Mouse (Mus musculus) neural tube, embryonic 11.5 days (tissue): ENCODE results near the gene Plxdc1. TPM values are rescaled to one million over a fixed set of nuclear protein-coding genes. Genes with fewer than 3 reads are reported as not detected.
A peak's percentile ranks its signal among the peaks of the same experiment; 100 is the strongest.

Experiments used
- ATAC-seq: fragments of 200-750 bp; cut with Nextera tagmentation; 2 replicates; pipeline ENCODE4 v1.8.0; 2017; ENCODE audit warnings: moderate number of reproducible peaks, mild to moderate bottlenecking, moderate TSS enrichment, moderate library complexity; ENCODE audit not compliant: insufficient read depth, low FRiP score, low TSS enrichment
- DNase-seq: peaks from one replicate; pipeline ENCODE4 v3.0.0-alpha.2; 2015; ENCODE audit warnings: low spot score
- H3K27ac ChIP-seq: fragments of 300-500 bp; sonication (generic); 2 replicates; pipeline ENCODE4 v1.5.1; 2014; ENCODE audit warnings: low read depth, mild to moderate bottlenecking, low read length
- H3K27me3 ChIP-seq: fragments of 300-500 bp; sonication (generic); 2 replicates; pipeline ENCODE4 v1.6.1; 2014; ENCODE audit warnings: mild to moderate bottlenecking, low read length, mixed read lengths; ENCODE audit not compliant: control insufficient read depth, insufficient read depth
- H3K36me3 ChIP-seq: fragments of 300-500 bp; sonication (generic); 2 replicates; pipeline ENCODE4 v1.6.1; 2014; ENCODE audit warnings: mild to moderate bottlenecking, low read length, moderate library complexity, mixed read lengths; ENCODE audit not compliant: control insufficient read depth, insufficient read depth
- H3K4me1 ChIP-seq: fragments of 300-500 bp; sonication (generic); 2 replicates; pipeline ENCODE4 v1.6.1; 2014; ENCODE audit warnings: low read length, mixed read lengths; ENCODE audit not compliant: control insufficient read depth, insufficient read depth
- H3K4me2 ChIP-seq: fragments of 300-500 bp; sonication (generic); 2 replicates; pipeline ENCODE4 v1.6.1; 2014; ENCODE audit warnings: low read depth, mild to moderate bottlenecking, moderate library complexity
- H3K4me3 ChIP-seq: fragments of 300-500 bp; sonication (generic); 2 replicates; pipeline ENCODE4 v1.5.1; 2014; ENCODE audit warnings: low read depth, low read length
- H3K9ac ChIP-seq: fragments of 300-500 bp; sonication (generic); 2 replicates; pipeline ENCODE4 v1.6.1; 2014; ENCODE audit warnings: mild to moderate bottlenecking, low read length
- H3K9me3 ChIP-seq: fragments of 300-500 bp; sonication (generic); 2 replicates; pipeline ENCODE4 v1.6.1; 2016; ENCODE audit warnings: low read length; ENCODE audit not compliant: control insufficient read depth
- WGBS: fragments of 180-500 bp; shearing (Covaris S2); extraction: QIAGEN DNeasy Blood & Tissue Kit; methylation state at CpG from one replicate; pipeline ENCODE4 v1.1.7; 2014; 5-methylcytosine and 5-hydroxymethylcytosine counted together
- polyA plus RNA-seq: library from polyadenylated mRNA; unstranded; fragments of >200 nt; fragmentation: Nextera tagmentation; extraction: Ambion mirVana; gene quantifications from 2 replicates; pipeline ENCODE4 v1.2.1, GENCODE M21; 2014

The Plxdc1 gene
- polyA plus RNA-seq, 1 experiment from 2014 or later = not detected

DNA sequence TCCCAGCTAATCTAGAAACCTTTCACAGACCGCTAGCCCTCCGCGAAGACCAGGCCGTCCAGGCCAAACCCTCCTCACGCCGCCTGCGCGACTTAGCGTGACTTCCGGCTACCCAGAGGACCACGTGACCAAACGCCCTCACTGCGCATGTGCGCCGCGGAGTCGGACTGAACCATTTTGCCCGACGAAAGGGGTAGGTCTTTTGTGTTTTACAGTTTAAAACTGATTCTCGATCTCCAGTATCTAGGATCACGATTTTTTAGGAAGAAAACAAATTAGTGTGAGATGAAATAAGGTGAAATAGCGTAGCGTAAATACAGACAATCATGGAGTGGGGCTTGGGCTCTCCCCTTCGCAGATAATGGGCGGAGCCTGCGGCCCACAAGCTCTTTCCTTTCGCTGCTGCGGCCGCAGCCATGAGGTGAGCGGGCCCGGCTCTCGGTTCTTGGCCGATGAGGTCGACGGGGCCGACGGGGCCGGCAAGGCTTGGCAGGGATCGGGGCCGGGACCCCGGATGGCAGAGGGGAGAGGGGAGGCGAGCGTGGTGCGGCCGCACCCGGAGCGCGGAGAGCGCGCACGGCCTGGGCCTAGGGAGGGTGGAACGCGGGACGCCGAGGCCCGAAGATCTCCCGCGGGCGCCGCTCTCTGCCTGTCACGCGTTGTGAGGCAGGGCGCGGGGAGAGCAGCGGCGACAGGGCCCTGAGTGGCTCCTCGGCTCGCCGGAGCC is 40.5 kb upstream of the Plxdc1 start, which contains the start of gene Rpl19:
Rpl19 (plus strand) TSS at position 141 of the 727 bp plus-strand sequence.
- Histone ChIP-seq H3K4me1 (peaks cover 13% of the 10 kb centered on the region), H3K9ac (peak within 1 kb of the TSS; percentile 99), H3K4me3 (peak within 1 kb of the TSS; percentile 99), H3K4me2 (peak within 1 kb of the TSS; percentile 91), H3K36me3 (peaks cover 15% of the 10 kb centered on the region), H3K27ac (peak within 1 kb of the TSS; percentile 80), H3K27me3 (no peaks in the 10 kb centered on the region), H3K9me3 (no peaks in the 10 kb centered on the region)
- WGBS = under 1% methylated on average over 69 of the region's 69 CpGs
- DNase-seq (peak; percentile 92), ATAC-seq (peak; percentile 48)

DNA sequence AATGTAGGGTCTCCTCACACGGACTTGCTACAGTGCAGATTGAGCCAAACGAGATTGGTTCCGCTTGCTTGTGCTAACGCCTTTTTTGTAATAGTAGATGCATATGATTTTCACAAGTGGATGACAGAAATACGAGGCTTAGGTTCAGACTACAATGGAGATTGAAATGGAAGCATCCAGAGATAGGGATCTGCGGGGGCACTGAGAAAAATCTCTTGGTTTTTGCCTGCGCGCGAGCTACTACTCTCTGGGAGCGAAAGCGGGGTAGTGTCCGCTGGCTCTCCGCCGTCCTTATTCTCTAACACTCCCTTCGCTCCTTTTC is 40.0 kb upstream of the Plxdc1 start:
- Histone ChIP-seq H3K9me3 (no peaks in the 10 kb centered on the region), H3K27ac (peak overlapping the region; percentile 80), H3K36me3 (peaks cover 15% of the 10 kb centered on the region), H3K4me2 (peak overlapping the region; percentile 91), H3K9ac (peak overlapping the region; percentile 99), H3K4me1 (peaks cover 17% of the 10 kb centered on the region), H3K4me3 (peak overlapping the region; percentile 99), H3K27me3 (no peaks in the 10 kb centered on the region)
- 8% methylated on average over 15 of the region's 15 CpGs for WGBS
- DNase-seq (no peak), ATAC-seq (no peak)

DNA sequence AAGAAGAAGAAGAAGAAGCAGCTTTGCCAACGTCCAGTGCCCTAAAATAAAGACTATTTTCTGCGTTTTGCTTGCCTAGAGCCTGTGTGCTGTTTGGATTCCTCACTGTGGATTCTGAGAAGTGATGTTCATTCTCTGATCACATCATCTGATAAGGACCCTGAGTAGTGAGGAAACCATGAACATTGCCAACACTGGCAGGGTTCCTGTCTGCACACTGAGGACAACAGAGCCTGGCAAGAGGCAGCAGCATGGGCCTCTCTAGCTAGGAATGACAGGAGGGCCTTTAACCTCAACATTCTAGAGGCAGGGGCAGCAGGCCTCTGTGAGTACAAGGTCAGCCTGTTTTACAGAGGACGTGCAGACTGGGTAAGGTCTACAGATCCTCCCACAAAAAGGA is 38.3 kb upstream of the Plxdc1 start:
- H3K4me2 ChIP-seq = no peak overlapping the region
- no peak overlapping the region for H3K27ac ChIP-seq
- ATAC-seq (no peak), DNase-seq (no peak)
- no peak overlapping the region for H3K4me3 ChIP-seq
- H3K36me3 ChIP-seq = peaks cover 8% of the 10 kb centered on the region
- H3K27me3 ChIP-seq = no peaks in the 10 kb centered on the region
- H3K4me1 ChIP-seq = peaks cover 26% of the 10 kb centered on the region
- no peaks in the 10 kb centered on the region for H3K9me3 ChIP-seq
- no peak overlapping the region for H3K9ac ChIP-seq
- 89% methylated on average over 3 of the region's 3 CpGs for WGBS

DNA sequence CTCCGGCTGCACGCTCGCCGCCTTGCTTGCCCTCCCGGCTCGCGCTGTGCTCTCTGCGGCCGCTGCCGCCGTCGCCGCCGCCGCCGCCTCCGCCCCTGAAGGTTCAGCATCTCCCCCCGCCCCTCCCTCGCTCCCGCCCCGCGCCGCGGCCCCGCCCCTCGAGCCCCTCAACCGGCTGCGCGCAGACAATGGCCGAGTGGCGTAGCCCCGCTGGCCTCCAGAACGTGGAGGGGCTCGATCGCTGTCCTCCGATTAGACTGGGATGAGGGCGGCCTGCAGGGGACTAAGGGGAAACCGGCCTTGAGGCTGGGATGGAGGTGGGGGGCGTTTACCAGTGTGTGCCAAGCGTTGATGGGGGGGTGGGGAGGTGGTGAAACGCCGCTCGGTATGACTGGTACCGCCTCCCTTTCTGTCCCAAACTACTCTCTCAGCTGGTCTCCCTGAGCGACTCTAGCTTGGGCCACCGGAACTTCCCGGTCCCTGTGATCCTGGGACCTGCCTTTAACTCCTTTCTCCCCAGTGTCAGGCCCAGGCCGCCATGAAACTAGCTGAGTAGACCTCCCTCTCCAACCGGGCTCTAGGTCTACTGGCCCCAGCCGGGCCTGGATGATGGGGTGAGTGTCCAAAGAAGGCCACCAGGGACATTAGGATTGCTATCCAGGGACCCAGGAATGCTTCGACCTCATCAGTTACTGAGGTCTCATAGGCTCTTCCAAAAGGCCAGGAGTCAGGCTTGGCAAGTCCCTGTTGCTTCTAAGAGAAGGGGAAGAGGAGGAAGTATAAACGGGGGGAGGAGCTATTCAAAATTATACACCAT is 36.5 kb upstream of the Plxdc1 start, which contains the start of gene Cacnb1:
Cacnb1 (minus strand) TSS at position 480 of the 817 bp plus-strand sequence.
- H3K4me1 ChIP-seq = peaks cover 28% of the 10 kb centered on the region
- H3K36me3 ChIP-seq = no peaks in the 10 kb centered on the region
- H3K9me3 ChIP-seq = no peaks in the 10 kb centered on the region
- peak; percentile 74 for ATAC-seq
- peak within 1 kb of the TSS; percentile 91 for H3K27ac ChIP-seq
- peak within 1 kb of the TSS; percentile 83 for H3K9ac ChIP-seq
- no peaks in the 10 kb centered on the region for H3K27me3 ChIP-seq
- DNase-seq = peak; percentile 85
- peak within 1 kb of the TSS; percentile 94 for H3K4me2 ChIP-seq
- under 1% methylated on average over 50 of the region's 52 CpGs for WGBS
- H3K4me3 ChIP-seq = peak within 1 kb of the TSS; percentile 81

DNA sequence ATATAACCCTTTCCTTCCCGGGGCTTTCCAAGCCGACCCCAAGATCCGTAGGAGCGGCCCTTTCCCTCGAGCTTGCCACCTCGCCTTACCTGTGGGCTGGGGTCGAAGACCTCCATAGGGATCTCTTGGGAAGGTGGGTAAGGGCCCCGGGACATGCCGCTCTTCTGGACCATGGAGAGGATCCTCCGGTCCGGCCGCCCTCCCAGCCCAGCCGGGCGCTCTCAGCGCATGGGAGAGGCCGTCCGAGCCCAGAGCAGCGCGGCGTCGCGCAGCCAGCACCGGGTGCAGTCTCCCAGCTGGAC is 36.0 kb upstream of the Plxdc1 start:
- Histone ChIP-seq H3K9ac (peak overlapping the region; percentile 83), H3K4me3 (peak overlapping the region; percentile 81), H3K27me3 (no peaks in the 10 kb centered on the region), H3K27ac (peak overlapping the region; percentile 91), H3K36me3 (0 out of 2 replicates have a peak, but pooled peaks cover 2% of the 10 kb centered on the region), H3K9me3 (no peaks in the 10 kb centered on the region), H3K4me2 (peak overlapping the region; percentile 94), H3K4me1 (peaks cover 28% of the 10 kb centered on the region)
- DNase-seq (no peak), ATAC-seq (peak; percentile 14; the same call in 1 of the 2 replicates)
- 0% methylated on average over 21 of the region's 23 CpGs for WGBS

DNA sequence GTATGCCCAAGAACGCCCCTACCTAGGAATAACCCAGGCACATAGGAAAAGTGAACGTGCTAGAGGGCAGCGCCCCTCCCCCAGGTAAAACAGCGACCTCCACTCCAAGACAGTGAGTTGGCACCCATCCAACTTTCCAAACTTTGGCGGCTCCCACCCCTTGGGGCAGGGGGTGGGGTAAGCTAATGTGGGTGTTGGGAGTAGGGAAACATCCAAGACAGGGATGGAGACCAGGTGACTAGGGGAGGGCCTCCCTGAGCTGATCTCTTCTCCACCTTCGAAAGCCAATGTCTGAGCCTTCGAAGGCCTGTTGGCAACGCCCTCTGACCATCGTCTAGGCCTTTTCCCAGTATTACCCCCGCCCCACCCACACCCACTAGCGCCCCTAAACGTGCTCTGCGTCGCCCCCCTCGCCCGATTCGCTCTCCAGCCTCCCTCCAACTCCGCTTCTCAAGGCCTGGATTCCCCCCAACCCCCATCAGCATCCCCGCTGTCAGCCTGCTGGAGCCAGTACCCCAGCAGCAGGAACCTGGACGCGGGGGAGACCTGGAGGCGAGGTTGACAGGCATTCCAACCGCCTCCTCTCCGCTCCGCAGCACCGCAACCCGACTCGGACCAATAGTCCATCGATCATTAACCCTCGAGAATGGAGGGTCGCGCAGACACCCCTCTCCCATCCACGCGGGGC is 35.5 kb upstream of the Plxdc1 start:
- Histone ChIP-seq H3K4me2 (peak overlapping the region; percentile 94), H3K9ac (peak overlapping the region; percentile 83), H3K36me3 (0 out of 2 replicates have a peak, but pooled peaks cover 2% of the 10 kb centered on the region), H3K9me3 (no peaks in the 10 kb centered on the region), H3K27me3 (no peaks in the 10 kb centered on the region), H3K4me1 (peaks cover 28% of the 10 kb centered on the region), H3K4me3 (peak overlapping the region; percentile 81), H3K27ac (peak overlapping the region; percentile 91)
- peak; percentile 63 for DNase-seq
- ATAC-seq = peak; percentile 14; the same call in 1 of the 2 replicates
- WGBS = 4% methylated on average over 34 of the region's 34 CpGs

DNA sequence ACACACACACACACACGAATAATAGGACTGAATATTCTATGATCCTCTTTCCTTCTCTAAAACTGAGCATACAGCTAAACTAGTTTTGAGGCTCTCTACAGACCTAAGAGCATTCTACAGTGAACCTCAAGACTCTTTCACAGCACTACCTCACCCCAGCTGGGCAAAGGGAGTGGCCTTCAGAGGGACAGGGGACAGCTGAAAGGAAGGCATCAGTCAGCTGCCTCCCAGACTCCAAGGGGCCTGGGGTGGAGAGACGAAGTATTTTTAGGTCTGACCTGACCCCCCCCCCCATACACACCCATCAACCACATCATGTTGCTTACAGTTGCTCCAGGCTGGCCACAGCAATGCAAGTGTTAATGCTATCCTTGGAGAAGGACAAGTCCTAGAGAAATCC is 34.9 kb upstream of the Plxdc1 start:
- H3K36me3 ChIP-seq = peaks cover 2% of the 10 kb centered on the region; the same call in 1 of the 2 replicates
- H3K4me3 ChIP-seq = peak overlapping the region; percentile 81
- DNase-seq (no peak), ATAC-seq (no peak)
- no peaks in the 10 kb centered on the region for H3K9me3 ChIP-seq
- no peaks in the 10 kb centered on the region for H3K27me3 ChIP-seq
- H3K4me1 ChIP-seq = peaks cover 27% of the 10 kb centered on the region
- H3K4me2 ChIP-seq = peak overlapping the region; percentile 94
- 46% methylated on average over 2 of the region's 2 CpGs for WGBS
- H3K27ac ChIP-seq = no peak overlapping the region
- no peak overlapping the region; the same call in 1 of the 2 replicates for H3K9ac ChIP-seq

DNA sequence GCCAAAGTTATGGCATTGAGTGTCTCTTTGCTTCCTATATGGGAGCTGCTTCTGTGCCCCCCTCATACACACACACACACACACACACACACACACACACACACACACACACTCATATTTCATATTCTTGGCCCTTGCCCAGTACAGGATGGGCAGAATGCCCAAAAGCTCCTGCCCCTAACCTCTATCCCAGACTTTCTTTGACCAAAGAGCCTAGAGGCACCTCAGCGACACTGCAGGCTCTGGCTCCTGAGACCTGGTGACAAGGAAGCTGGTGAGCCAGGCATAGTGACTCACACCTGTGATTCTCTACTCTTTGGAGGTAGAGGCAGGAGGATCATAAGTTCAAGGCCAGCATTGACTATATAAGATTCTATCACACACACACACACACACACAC is 34.5 kb upstream of the Plxdc1 start:
- Histone ChIP-seq H3K4me3 (peak overlapping the region; percentile 4; the same call in 1 of the 2 replicates), H3K4me1 (peaks cover 23% of the 10 kb centered on the region; the same call in 1 of the 2 replicates), H3K9ac (no peak overlapping the region), H3K27me3 (no peaks in the 10 kb centered on the region), H3K9me3 (no peaks in the 10 kb centered on the region), H3K4me2 (peak overlapping the region; percentile 94), H3K36me3 (peaks cover 2% of the 10 kb centered on the region; the same call in 1 of the 2 replicates), H3K27ac (no peak overlapping the region)
- DNase-seq = no peak
- WGBS = 73% methylated on average over 1 of the region's 1 CpGs
- ATAC-seq = no peak
